Mouse (Mus musculus): ENCODE results near the gene Gm49366.
"Not testable (repeated sequence)": the region's sequence is repeated elsewhere in the genome, so short reads cannot be mapped to it uniquely, and the experiment has no call there.

GRCm38 (mm10) chr12:84033302-84033701, 5.4 kb upstream of the Gm49366 start:
- TF ChIP-seq CTCF (IDR thresholded peaks at IDR 0.05; ENCODE audit: control insufficient read depth, insufficient read depth, insufficient read length); MYOG (IDR thresholded peaks at IDR 0.05; ENCODE audit: control insufficient read depth, extremely low read depth, insufficient read length); USF1 (IDR thresholded peaks at IDR 0.05; ENCODE audit: low read depth); MAX (IDR thresholded peaks at IDR 0.05); MYOD1 (IDR thresholded peaks at IDR 0.05; ENCODE audit: control insufficient read depth, insufficient read length, low read depth); CEBPB (IDR thresholded peaks at IDR 0.05; ENCODE audit: low read depth); FOSL1 (IDR thresholded peaks at IDR 0.05; ENCODE audit: insufficient read depth, low read length, poor library complexity, severe bottlenecking): not testable (repeated sequence)
